Mouse (Mus musculus) midbrain, embryonic 14.5 days (tissue): ENCODE results near the gene Ptprs. TPM values are rescaled to one million over a fixed set of nuclear protein-coding genes. Genes with fewer than 3 reads are reported as not detected.
A peak's percentile ranks its signal among the peaks of the same experiment; 100 is the strongest.
"Not testable (repeated sequence)": the region's sequence is repeated elsewhere in the genome, so short reads cannot be mapped to it uniquely, and the experiment has no call there.

Experiments used
- ATAC-seq: fragments of 200-750 bp; cut with Nextera tagmentation; 2 replicates; pipeline ENCODE4 v1.8.0; 2017; ENCODE audit warnings: moderate number of reproducible peaks, moderate library complexity; ENCODE audit not compliant: low FRiP score, low TSS enrichment
- DNase-seq: peaks from one replicate; pipeline ENCODE4 v3.0.0-alpha.2; 2015
- H3K27ac ChIP-seq: fragments of 300-500 bp; sonication (generic); replicated peaks from 2 replicates; pipeline ENCODE4 v1.5.1; 2014; ENCODE audit warnings: mild to moderate bottlenecking, low read depth, low read length, moderate library complexity
- H3K27me3 ChIP-seq: fragments of 300-500 bp; sonication (generic); 2 replicates; pipeline ENCODE4 v1.6.1; 2014; ENCODE audit warnings: low read length, control low read depth, mixed read lengths; ENCODE audit not compliant: control insufficient read depth, insufficient read depth
- H3K36me3 ChIP-seq: fragments of 300-500 bp; sonication (generic); 2 replicates; pipeline ENCODE4 v1.6.1; 2014; ENCODE audit warnings: low read length, control low read depth; ENCODE audit not compliant: control insufficient read depth, insufficient read depth
- H3K4me1 ChIP-seq: fragments of 300-500 bp; sonication (generic); 2 replicates; pipeline ENCODE4 v1.6.1; 2014; ENCODE audit warnings: mild to moderate bottlenecking, antibody characterized with exemption, low read length, control low read depth; ENCODE audit not compliant: control insufficient read depth, insufficient read depth
- H3K4me2 ChIP-seq: fragments of 300-500 bp; sonication (generic); 2 replicates; pipeline ENCODE4 v1.6.1; 2014; ENCODE audit warnings: mild to moderate bottlenecking, low read length, moderate library complexity
- H3K4me3 ChIP-seq: fragments of 300-500 bp; sonication (generic); replicated peaks from 2 replicates; pipeline ENCODE4 v1.5.1; 2014; ENCODE audit warnings: low read depth, low read length
- H3K9ac ChIP-seq: fragments of 300-500 bp; sonication (generic); replicated peaks from 2 replicates; pipeline ENCODE4 v1.6.1; 2014; ENCODE audit warnings: mild to moderate bottlenecking, low read length, moderate library complexity
- H3K9me3 ChIP-seq: fragments of 300-500 bp; sonication (generic); 2 replicates; pipeline ENCODE4 v1.6.1; 2016; ENCODE audit warnings: low read length, control low read depth, mixed read lengths; ENCODE audit not compliant: control insufficient read depth
- WGBS: fragments of 180-500 bp; shearing (Covaris S2); extraction: QIAGEN DNeasy Blood & Tissue Kit; methylation state at CpG from one replicate; pipeline ENCODE4 v1.1.7; 2014; 5-methylcytosine and 5-hydroxymethylcytosine counted together
- polyA plus RNA-seq: library from polyadenylated mRNA; unstranded; fragments of >200 nt; fragmentation: Nextera tagmentation; extraction: Ambion mirVana; gene quantifications from 2 replicates; pipeline ENCODE4 v1.2.1, GENCODE M21; 2014

Ptprs gene
- polyA plus RNA-seq, 1 experiment from 2014 or later: 304 TPM

- Histone ChIP-seq H3K9me3 (no peaks in the 10 kb centered on the region), H3K9ac (no peak overlapping the region), H3K36me3 (no peaks in the 10 kb centered on the region), H3K27me3 (no peaks in the 10 kb centered on the region), H3K27ac (peak overlapping the region; percentile 72), H3K4me3 (no peak overlapping the region), H3K4me1 (peaks cover 9% of the 10 kb centered on the region; the same call in 1 of the 2 replicates), H3K4me2 (no peak overlapping the region)
- peak; percentile 78 for DNase-seq
- ATAC-seq: peak; percentile 49
- WGBS: 20% methylated on average over 9 of the region's 9 CpGs
Measured at GRCm38 (mm10) chr17:56502526-56502925, 26.2 kb upstream of the Ptprs start.

DNA sequence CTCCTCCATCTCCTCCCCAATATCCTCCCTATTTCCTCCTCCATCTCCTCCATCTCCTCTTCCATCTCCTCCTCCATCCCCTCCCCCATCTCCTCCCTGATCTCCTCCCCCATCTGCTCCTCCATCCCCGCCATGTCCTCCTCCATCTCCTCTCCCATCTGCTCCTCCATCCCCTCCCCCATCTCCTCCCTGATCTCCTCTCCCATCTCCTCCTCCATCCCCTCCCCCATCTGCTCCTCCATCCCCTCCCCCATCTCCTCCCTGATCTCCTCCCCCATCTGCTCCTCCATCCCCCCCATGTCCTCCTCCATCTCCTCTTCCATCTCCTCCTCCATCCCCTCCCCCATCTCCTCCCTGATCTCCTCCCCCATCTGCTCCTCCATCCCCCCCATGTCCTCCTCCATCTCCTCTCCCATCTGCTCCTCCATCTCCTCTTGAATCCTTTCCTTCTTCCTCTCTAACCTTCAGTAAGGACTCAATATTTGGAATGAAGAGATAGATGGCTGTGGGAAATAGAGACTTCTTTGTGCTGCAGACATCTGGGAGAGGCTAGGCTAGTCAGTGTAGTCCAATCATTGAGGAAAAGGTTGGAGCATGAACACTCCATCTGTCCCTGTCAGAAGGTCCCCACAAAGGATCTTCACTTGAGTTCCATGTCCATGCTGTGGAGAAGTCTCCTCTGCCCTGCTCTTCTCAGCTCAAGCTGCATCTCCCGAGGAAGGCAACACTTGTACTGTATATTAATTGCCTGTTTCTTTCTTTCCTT is 25.5 kb upstream of the Ptprs start:
- not testable (repeated sequence) for ATAC-seq, H3K9ac ChIP-seq, H3K4me1 ChIP-seq, H3K4me3 ChIP-seq, H3K36me3 ChIP-seq, H3K9me3 ChIP-seq, H3K27me3 ChIP-seq, H3K4me2 ChIP-seq, DNase-seq
- WGBS: 35% methylated on average over 2 of the region's 2 CpGs
- peak overlapping the region; percentile 72 for H3K27ac ChIP-seq

DNA sequence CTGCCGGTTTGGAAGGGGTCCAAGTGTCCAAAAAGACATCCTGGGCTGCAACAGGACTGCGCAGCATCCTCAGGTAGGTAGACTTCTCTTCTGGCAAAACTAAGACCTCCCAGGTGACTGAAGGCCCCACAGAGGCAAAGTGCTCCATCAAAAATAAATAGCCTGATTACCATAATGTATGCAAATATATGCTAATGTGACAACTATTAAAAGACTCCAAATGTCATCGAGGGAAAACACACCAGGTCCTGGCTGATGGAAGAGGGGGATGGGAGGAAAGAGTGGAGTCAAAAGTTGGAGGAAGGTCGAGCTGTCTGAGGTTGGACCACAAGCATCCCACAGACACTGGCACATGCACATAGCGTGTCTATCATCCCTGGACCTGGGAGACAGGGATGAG is 22.9 kb upstream of the Ptprs start:
- Histone ChIP-seq H3K4me3 (no peak overlapping the region), H3K27ac (no peak overlapping the region), H3K27me3 (no peaks in the 10 kb centered on the region), H3K9ac (no peak overlapping the region), H3K9me3 (peaks cover 7% of the 10 kb centered on the region; the same call in 1 of the 2 replicates), H3K36me3 (no peaks in the 10 kb centered on the region), H3K4me2 (no peak overlapping the region), H3K4me1 (no peaks in the 10 kb centered on the region)
- no peak for DNase-seq
- peak; percentile 21; the same call in 1 of the 2 replicates for ATAC-seq
- WGBS: 55% methylated on average over 5 of the region's 5 CpGs

GRCm38 (mm10) chr17:56494480-56494879 is 18.2 kb upstream of the Ptprs start:
- H3K27me3 ChIP-seq: no peaks in the 10 kb centered on the region
- peaks cover 17% of the 10 kb centered on the region for H3K9me3 ChIP-seq
- H3K4me2 ChIP-seq: no peak overlapping the region
- H3K4me3 ChIP-seq: no peak overlapping the region
- no peaks in the 10 kb centered on the region for H3K36me3 ChIP-seq
- no peak overlapping the region for H3K27ac ChIP-seq
- no peak for DNase-seq
- H3K4me1 ChIP-seq: no peaks in the 10 kb centered on the region
- ATAC-seq: no peak
- 65% methylated on average over 2 of the region's 2 CpGs for WGBS
- H3K9ac ChIP-seq: no peak overlapping the region

DNA sequence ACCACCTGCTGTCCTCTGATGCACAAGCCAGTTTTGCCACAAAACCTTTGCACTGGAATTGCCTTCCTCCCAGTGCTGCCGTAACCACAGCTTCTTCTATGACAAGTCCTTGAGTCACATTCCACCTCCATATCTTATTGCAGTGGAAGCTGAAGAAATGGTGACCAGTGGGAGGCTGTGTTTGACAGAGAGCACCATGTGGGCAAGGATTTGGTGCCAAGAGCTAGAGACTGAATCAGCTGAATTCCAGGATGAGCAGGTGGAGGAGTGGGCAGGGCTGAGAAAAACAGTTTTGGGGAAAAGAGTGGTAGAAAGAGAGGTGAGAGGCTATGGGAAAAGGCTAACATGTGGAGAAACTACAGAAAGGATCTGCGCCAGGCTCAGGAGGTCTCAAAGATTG is 17.6 kb upstream of the Ptprs start:
- ATAC-seq (no peak), DNase-seq (no peak)
- H3K4me3 ChIP-seq: no peak overlapping the region
- WGBS: 87% methylated on average over 2 of the region's 2 CpGs
- H3K36me3 ChIP-seq: no peaks in the 10 kb centered on the region
- H3K27me3 ChIP-seq: no peaks in the 10 kb centered on the region
- H3K9me3 ChIP-seq: peaks cover 17% of the 10 kb centered on the region
- H3K4me2 ChIP-seq: no peak overlapping the region
- no peak overlapping the region for H3K9ac ChIP-seq
- no peaks in the 10 kb centered on the region; the same call in 1 of the 2 replicates for H3K4me1 ChIP-seq
- H3K27ac ChIP-seq: no peak overlapping the region

- 78% methylated on average over 7 of the region's 7 CpGs for WGBS
- Histone ChIP-seq H3K27ac (no peak overlapping the region), H3K27me3 (no peaks in the 10 kb centered on the region), H3K9me3 (peaks cover 17% of the 10 kb centered on the region), H3K9ac (no peak overlapping the region), H3K4me3 (no peak overlapping the region), H3K4me1 (peaks cover 21% of the 10 kb centered on the region), H3K4me2 (no peak overlapping the region), H3K36me3 (no peaks in the 10 kb centered on the region)
- ATAC-seq (no peak), DNase-seq (no peak)
Measured at GRCm38 (mm10) chr17:56490438-56491152, 14.3 kb upstream of the Ptprs start.

DNA sequence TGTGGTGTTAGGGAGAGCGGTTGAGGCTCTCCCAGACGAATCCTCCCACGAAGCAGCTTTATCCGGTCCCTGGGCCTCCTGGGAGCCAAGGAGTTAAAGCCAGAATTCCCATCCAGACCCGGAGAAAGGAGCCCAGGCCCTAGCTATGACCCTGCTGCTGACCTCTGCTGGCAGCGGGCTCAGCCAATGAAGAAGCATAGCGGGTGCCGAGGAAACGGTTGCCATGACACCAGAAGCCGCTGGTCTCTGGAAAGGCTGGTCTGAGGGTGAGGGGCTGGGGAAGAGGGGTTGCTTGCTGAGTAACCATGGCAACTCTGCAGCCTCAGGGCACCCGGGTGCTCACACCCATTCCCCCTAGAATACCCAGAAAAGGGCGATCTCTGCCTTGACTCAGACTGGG is 11.7 kb upstream of the Ptprs start:
- 2% methylated on average over 12 of the region's 12 CpGs for WGBS
- peak overlapping the region; percentile 24; the same call in 1 of the 2 replicates for H3K4me2 ChIP-seq

DNA sequence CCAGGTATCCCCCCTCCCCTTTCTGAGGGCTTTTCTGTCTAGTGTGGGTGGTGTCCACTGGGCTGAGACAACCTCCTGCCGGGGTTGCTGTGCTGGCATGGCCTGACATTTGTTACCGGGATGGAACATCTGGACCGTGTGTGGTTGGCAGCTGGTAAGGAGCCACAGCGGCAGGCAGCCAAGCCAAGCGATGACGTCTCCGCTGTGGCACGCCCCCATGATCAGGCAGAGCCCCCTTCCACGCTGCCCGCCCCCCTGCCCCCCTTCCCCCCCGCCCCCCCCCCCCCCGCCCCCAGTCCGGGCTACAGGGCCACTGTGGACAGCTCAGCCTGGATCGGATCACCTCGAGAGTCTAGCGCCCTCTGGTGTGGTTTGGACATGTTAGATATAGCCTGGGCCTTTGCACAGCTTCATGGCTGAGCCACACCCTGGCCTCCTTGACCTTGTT is 11.2 kb upstream of the Ptprs start:
- Histone ChIP-seq H3K4me3 (no peak overlapping the region), H3K27me3 (no peaks in the 10 kb centered on the region), H3K4me1 (peaks cover 24% of the 10 kb centered on the region), H3K27ac (peak overlapping the region; percentile 80), H3K4me2 (peak overlapping the region; percentile 24; the same call in 1 of the 2 replicates), H3K9ac (no peak overlapping the region), H3K9me3 (no peaks in the 10 kb centered on the region), H3K36me3 (no peaks in the 10 kb centered on the region)
- WGBS: 4% methylated on average over 9 of the region's 16 CpGs
- ATAC-seq: peak; percentile 73
- peak; percentile 86 for DNase-seq

More for the DNA sequence above, 11.7 kb upstream of the Ptprs start:
- peak; percentile 88 for DNase-seq
- Histone ChIP-seq H3K9me3 (peaks cover under 1% of the 10 kb centered on the region; the same call in 1 of the 2 replicates), H3K4me1 (peaks cover 24% of the 10 kb centered on the region), H3K27me3 (no peaks in the 10 kb centered on the region), H3K36me3 (no peaks in the 10 kb centered on the region), H3K27ac (peak overlapping the region; percentile 80), H3K4me3 (no peak overlapping the region), H3K9ac (no peak overlapping the region)
- ATAC-seq: peak; percentile 81
